Mouse (Mus musculus) left cerebral cortex, adult 8-10 months (tissue): ENCODE data around the gene Adamts3. TPM values are rescaled to one million over a fixed set of nuclear protein-coding genes. Genes with fewer than 3 reads are reported as not detected.

Experiments
- DNase-seq, 2 experiments: peaks; one replicate each; pipeline ENCODE4 v3.0.0; 2022; ENCODE audit warnings: low spot score in 2 of 2
- total RNA-seq, 4 experiments: library from RNA; stranded (reverse); gene quantifications; 2 replicates each; pipeline ENCODE4 v1.2.4; 2022

Gene Adamts3
- total RNA-seq, 4 experiments from 2014 or later, result 28.0 to 31.7 (median 30.6) TPM

- no peak for DNase-seq
These were observed 171.8 kb downstream of the Adamts3 start for GRCm38 (mm10) chr5:89711116-89711859.

- no peak for DNase-seq
These were observed 173.7 kb downstream of the Adamts3 start for GRCm38 (mm10) chr5:89709459-89709858.

- DNase-seq, result peak in 1 of 2 experiments; percentile 28
These were observed 178.9 kb downstream of the Adamts3 start for GRCm38 (mm10) chr5:89704264-89704663.

- DNase-seq, result peak; percentile 34 to 80
These were observed 181.7 kb downstream of the Adamts3 start for GRCm38 (mm10) chr5:89701241-89702007.

- no peak for DNase-seq
These were observed 195.3 kb downstream of the Adamts3 start for GRCm38 (mm10) chr5:89687826-89688225.

GRCm38 (mm10) chr5:89679871-89680536 is 203.1 kb downstream of the Adamts3 start:
- no peak for DNase-seq

GRCm38 (mm10) chr5:89678148-89678547 is 205.0 kb downstream of the Adamts3 start:
- no peak for DNase-seq

- no peak for DNase-seq
These were observed 208.9 kb downstream of the Adamts3 start for GRCm38 (mm10) chr5:89674066-89674848.

- no peak for DNase-seq
These were observed 210.2 kb downstream of the Adamts3 start for GRCm38 (mm10) chr5:89672950-89673349.

GRCm38 (mm10) chr5:89654327-89654726 is 228.8 kb downstream of the Adamts3 start:
- DNase-seq, result no peak

- DNase-seq, result no peak
These were observed 229.3 kb downstream of the Adamts3 start for GRCm38 (mm10) chr5:89653862-89654261.

- DNase-seq, result no peak
These were observed 236.2 kb downstream of the Adamts3 start for GRCm38 (mm10) chr5:89646940-89647339.

GRCm38 (mm10) chr5:89635434-89635833 is 247.7 kb downstream of the Adamts3 start:
- no peak for DNase-seq

GRCm38 (mm10) chr5:89631599-89631998 is 251.5 kb downstream of the Adamts3 start:
- peak in 1 of 2 experiments; percentile 50 for DNase-seq
